Mouse (Mus musculus) liver, postnatal 0 days (tissue): ENCODE results near the gene Cym. TPM values are rescaled to one million over a fixed set of nuclear protein-coding genes. Genes with fewer than 3 reads are reported as not detected.
A peak's percentile ranks its signal among the peaks of the same experiment; 100 is the strongest.

Source experiments
- ATAC-seq: fragments of 200-750 bp; cut with Nextera tagmentation; 2 replicates; pipeline ENCODE4 v1.8.0; 2017; ENCODE audit warnings: mild to moderate bottlenecking, moderate library complexity
- DNase-seq: peaks from one replicate; pipeline ENCODE4 v3.0.0-alpha.2; 2016
- H3K27ac ChIP-seq: fragments of 300-500 bp; sonication (generic); 2 replicates; pipeline ENCODE4 v1.5.1; 2014; ENCODE audit warnings: antibody characterized with exemption, moderate library complexity, mild to moderate bottlenecking, low read depth
- H3K27me3 ChIP-seq: fragments of 300-500 bp; sonication (generic); 2 replicates; pipeline ENCODE4 v1.6.1; 2014; ENCODE audit warnings: low read length, control low read depth, mixed read lengths; ENCODE audit not compliant: insufficient read depth
- H3K36me3 ChIP-seq: fragments of 300-500 bp; sonication (generic); replicated peaks from 2 replicates; pipeline ENCODE4 v1.6.1; 2014; ENCODE audit warnings: mild to moderate bottlenecking, control low read depth, low read length, moderate library complexity, mixed read lengths; ENCODE audit not compliant: insufficient read depth
- H3K4me1 ChIP-seq: fragments of 300-500 bp; sonication (generic); 2 replicates; pipeline ENCODE4 v1.6.1; 2014; ENCODE audit warnings: antibody characterized with exemption, mild to moderate bottlenecking, control low read depth; ENCODE audit not compliant: insufficient read depth
- H3K4me2 ChIP-seq: fragments of 300-500 bp; sonication (generic); 2 replicates; pipeline ENCODE4 v1.6.1; 2014; ENCODE audit warnings: low read depth, mild to moderate bottlenecking, low read length, moderate library complexity, mixed read lengths
- H3K4me3 ChIP-seq: fragments of 300-500 bp; sonication (generic); 2 replicates; pipeline ENCODE4 v1.5.1; 2014; ENCODE audit warnings: low read depth, low read length
- H3K9ac ChIP-seq: fragments of 300-500 bp; sonication (generic); replicated peaks from 2 replicates; pipeline ENCODE4 v1.6.1; 2014; ENCODE audit warnings: mild to moderate bottlenecking, moderate library complexity
- H3K9me3 ChIP-seq: fragments of 300-500 bp; sonication (generic); 2 replicates; pipeline ENCODE4 v1.6.1; 2016; ENCODE audit warnings: mild to moderate bottlenecking, control low read depth, low read length, mixed read lengths
- CTCF ChIP-seq: sonication (generic); IDR thresholded peaks from 2 replicates; pipeline ENCODE4 v1.5.1; 2016; ENCODE audit warnings: antibody characterized with exemption, low read depth
- EP300 ChIP-seq: IDR thresholded peaks from 2 replicates; pipeline ENCODE4 v1.6.1; 2016; ENCODE audit warnings: antibody characterized with exemption, low read depth, mild to moderate bottlenecking
- WGBS: fragments of 180-500 bp; shearing (Covaris S2); extraction: QIAGEN DNeasy Blood & Tissue Kit; methylation state at CpG from one replicate; pipeline ENCODE4 v1.1.7; 2014; ENCODE audit not compliant: insufficient replicate concordance; 5-methylcytosine and 5-hydroxymethylcytosine counted together
- polyA plus RNA-seq: library from polyadenylated mRNA; unstranded; fragments of >200 nt; fragmentation: Nextera tagmentation; extraction: Ambion mirVana; gene quantifications from 2 replicates; pipeline ENCODE4 v1.2.1, GENCODE M21; 2015

Gene Cym
- polyA plus RNA-seq, 1 experiment from 2014 or later: 3.9 TPM

GRCm38 (mm10) chr3:107205994-107206393 lies 15.5 kb downstream of the Cym start:
- H3K36me3 ChIP-seq: no peaks in the 10 kb centered on the region
- WGBS: 6% methylated on average over 4 of the region's 4 CpGs
- H3K4me2 ChIP-seq: no peak overlapping the region
- H3K4me3 ChIP-seq: no peak overlapping the region
- TF ChIP-seq CTCF (peak; percentile 92), EP300 (no peak)
- H3K27ac ChIP-seq: no peak overlapping the region
- H3K9me3 ChIP-seq: no peaks in the 10 kb centered on the region
- ATAC-seq (no peak), DNase-seq (peak; percentile 79)
- no peaks in the 10 kb centered on the region for H3K27me3 ChIP-seq
- H3K4me1 ChIP-seq: peaks cover 4% of the 10 kb centered on the region; the same call in 1 of the 2 replicates
- H3K9ac ChIP-seq: no peak overlapping the region

DNA sequence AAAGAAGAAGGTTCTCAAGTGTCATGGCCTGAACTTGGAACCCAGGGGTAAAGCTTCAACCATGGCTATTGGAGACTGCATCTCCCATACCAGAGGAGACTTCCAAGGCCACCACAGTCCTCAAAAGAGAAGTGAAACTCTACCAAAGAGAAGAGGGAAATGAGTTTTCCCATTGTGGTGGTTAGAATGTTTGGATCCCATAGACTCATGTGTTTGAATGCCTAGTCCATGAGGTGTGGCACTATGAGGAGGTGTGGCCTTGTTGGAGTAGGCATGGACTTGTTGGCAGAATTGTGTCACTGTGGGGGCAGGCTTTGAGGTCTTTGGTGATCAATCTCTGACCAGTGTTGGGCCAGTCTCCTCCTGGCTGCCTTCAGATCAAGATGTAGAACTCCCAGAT lies 16.4 kb downstream of the Cym start:
- no peak overlapping the region for H3K4me3 ChIP-seq
- no peaks in the 10 kb centered on the region for H3K36me3 ChIP-seq
- no peaks in the 10 kb centered on the region for H3K9me3 ChIP-seq
- ATAC-seq (no peak), DNase-seq (no peak)
- H3K27me3 ChIP-seq: no peaks in the 10 kb centered on the region
- H3K27ac ChIP-seq: no peak overlapping the region
- TF ChIP-seq CTCF (no peak), EP300 (no peak)
- H3K4me2 ChIP-seq: no peak overlapping the region
- peaks cover 4% of the 10 kb centered on the region; the same call in 1 of the 2 replicates for H3K4me1 ChIP-seq
- no peak overlapping the region for H3K9ac ChIP-seq

- Histone ChIP-seq H3K9ac (no peak overlapping the region), H3K27ac (no peak overlapping the region), H3K4me1 (peaks cover 4% of the 10 kb centered on the region; the same call in 1 of the 2 replicates), H3K9me3 (no peaks in the 10 kb centered on the region), H3K36me3 (no peaks in the 10 kb centered on the region), H3K4me3 (no peak overlapping the region), H3K4me2 (no peak overlapping the region), H3K27me3 (no peaks in the 10 kb centered on the region)
- WGBS: 77% methylated on average over 3 of the region's 3 CpGs
- TF ChIP-seq EP300 (no peak), CTCF (no peak)
- ATAC-seq (no peak), DNase-seq (no peak)
These were observed 17.1 kb downstream of the Cym start for GRCm38 (mm10) chr3:107204413-107204812.

DNA sequence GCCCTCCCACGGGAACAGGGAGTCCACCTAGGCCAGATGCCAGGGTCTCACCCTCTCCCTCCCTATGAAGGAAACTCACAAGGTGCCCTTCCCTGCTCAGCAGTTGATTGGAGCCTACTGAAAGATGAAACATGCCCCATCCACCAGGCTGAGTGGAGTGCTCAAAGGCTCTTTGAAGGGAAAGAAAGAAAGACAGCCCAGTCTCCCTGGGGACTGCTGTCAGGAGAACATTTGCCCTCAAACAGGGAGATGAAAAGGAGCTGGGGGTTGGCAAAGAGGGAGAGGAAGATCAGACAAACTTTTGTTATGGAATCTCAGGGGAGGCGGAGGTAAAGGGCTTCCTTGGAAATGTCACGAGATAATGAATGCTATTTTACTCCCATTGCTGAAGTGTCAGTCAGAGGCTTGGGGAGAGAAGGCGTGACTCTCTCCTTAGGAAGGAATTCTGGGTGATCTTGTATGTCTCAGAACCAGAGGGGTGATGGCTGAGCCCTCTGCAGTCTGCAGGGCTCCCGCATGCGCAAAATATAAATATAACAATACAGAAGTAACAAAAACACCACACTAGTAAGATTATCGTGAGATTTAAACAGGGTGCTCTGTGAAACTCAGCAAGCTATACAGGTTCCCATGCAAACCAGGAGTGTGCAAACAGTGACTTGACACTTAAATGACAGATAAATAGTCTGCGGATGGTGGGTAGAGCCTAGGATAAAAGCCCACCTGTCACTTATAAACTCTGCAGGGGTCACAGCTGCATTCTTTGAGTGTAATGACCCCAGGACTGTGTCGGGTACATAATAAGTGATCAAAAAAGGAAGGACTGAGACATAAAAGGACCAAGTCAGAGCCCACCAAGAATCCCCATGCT lies 20.0 kb downstream of the Cym start:
- Histone ChIP-seq H3K4me1 (peaks cover 3% of the 10 kb centered on the region; the same call in 1 of the 2 replicates), H3K9me3 (no peaks in the 10 kb centered on the region), H3K27me3 (no peaks in the 10 kb centered on the region), H3K4me3 (no peak overlapping the region), H3K27ac (no peak overlapping the region), H3K36me3 (no peaks in the 10 kb centered on the region), H3K9ac (no peak overlapping the region), H3K4me2 (no peak overlapping the region)
- 54% methylated on average over 9 of the region's 9 CpGs for WGBS
- no peak for TF ChIP-seq EP300
- no peak for TF ChIP-seq CTCF
- DNase-seq: no peak
- no peak for ATAC-seq

DNA sequence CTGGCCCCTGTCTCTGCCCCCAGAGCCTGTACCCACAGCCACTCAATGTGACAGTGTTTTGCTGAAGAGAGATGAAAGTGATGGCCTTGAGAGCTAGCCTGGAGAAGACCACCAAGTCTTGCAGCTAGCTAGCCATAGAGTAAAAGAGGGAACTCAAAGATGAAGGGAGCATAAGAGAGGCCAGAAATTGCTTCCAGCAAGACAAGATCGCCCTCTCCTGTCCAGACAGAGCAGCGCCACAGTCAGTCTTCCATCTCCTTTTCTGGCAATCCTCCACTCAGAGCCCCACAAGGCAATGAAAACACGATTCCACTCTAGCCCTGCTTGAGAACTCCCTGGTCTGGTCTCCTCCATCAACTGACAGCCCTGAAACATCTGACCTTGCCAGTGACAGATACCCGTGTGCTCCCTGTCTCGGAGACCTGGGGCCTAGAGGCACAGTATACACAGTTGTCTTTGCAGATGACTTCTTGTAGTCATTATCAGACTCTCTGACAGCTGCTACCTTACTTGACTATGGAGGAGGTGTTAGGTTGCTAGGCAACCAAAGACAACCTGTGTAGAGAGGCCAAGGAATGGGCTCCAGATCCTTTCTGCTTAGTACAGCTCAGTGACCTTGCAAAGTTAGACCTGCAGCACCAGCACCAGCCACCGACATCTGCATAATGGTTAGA lies 33.2 kb downstream of the Cym start:
- no peak overlapping the region for H3K4me3 ChIP-seq
- no peaks in the 10 kb centered on the region for H3K27me3 ChIP-seq
- H3K27ac ChIP-seq: no peak overlapping the region
- WGBS: 32% methylated on average over 6 of the region's 6 CpGs
- DNase-seq: peak; percentile 20
- TF ChIP-seq CTCF: peak; percentile 62
- TF ChIP-seq EP300: no peak
- H3K36me3 ChIP-seq: no peaks in the 10 kb centered on the region
- H3K4me1 ChIP-seq: no peaks in the 10 kb centered on the region
- no peak overlapping the region for H3K4me2 ChIP-seq
- H3K9me3 ChIP-seq: no peaks in the 10 kb centered on the region
- ATAC-seq: no peak
- no peak overlapping the region for H3K9ac ChIP-seq

DNA sequence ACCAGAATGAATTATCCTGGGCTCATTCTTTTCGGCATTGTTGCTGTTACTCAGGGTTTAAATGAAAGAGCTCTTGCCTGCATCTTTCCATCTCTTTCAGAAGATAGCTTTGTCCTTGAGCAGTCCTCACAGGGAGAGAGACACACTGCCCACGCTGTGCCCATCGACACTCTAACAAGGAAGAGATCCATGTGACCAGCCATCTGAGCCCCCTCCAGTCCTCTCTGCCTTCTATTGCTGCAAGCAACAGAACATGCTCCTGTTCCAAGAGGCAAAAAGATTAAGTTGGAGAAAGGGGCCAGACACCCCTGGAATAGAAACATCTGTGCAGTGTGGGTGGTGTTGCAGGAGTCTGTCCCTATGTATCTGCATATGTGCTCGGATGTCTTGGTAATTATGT lies 34.5 kb downstream of the Cym start:
- Histone ChIP-seq H3K36me3 (no peaks in the 10 kb centered on the region), H3K27ac (no peak overlapping the region), H3K9me3 (no peaks in the 10 kb centered on the region), H3K4me3 (no peak overlapping the region), H3K4me1 (no peaks in the 10 kb centered on the region), H3K27me3 (no peaks in the 10 kb centered on the region), H3K9ac (no peak overlapping the region), H3K4me2 (no peak overlapping the region)
- DNase-seq: no peak
- no peak for ATAC-seq
- 73% methylated on average over 4 of the region's 4 CpGs for WGBS
- TF ChIP-seq EP300: no peak
- no peak for TF ChIP-seq CTCF
